10 mouse cellular contexts compared by ENCODE assay signal in the genomic region with DNA sequence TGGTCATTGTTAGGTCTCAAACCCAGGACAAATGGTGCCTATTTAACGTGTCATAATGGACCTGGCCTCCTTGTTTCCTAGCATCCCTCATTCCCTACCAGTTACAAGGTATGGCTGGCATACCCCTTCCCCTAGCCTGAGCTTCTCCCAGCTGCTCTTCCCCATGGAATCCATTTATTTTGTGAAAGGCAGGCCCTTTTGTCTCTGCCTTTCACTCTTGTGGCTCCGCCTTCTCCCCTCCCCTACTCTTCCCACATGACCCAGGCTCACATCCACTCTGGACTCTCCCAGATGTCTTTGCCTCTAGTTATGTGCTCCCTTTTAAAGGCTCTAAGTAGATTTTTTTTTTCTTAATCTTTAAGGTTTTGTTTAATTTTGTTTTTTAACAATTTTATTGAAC. TPM values are rescaled to one million over a fixed set of nuclear protein-coding genes. Genes with fewer than 3 reads are reported as not detected.
DNase-seq lines count a peak whose midpoint lies in the region; ATAC-seq and TF ChIP-seq lines count a peak whose summit lies in the region.
"Had no signal": no experiment of that assay in that cellular context is flagged by ENCODE, and none has a peak within 500 bp of the region (broad histone marks: within the 10 kb centered on the region; RNA-seq: fewer than 3 reads in every experiment).

No protein-coding gene starts in this region.

- H3K4me1 ChIP-seq in lung, embryonic 14.5 days (ENCODE audit: insufficient read depth): peaks cover 12% of the 10 kb centered on the region
- peaks cover 6% of the 10 kb centered on the region for H3K4me1 ChIP-seq in lung, adult 2 months (ENCODE audit: control insufficient read depth, insufficient read depth, low read length)
- H3K4me1 ChIP-seq in intestine, postnatal 0 days (replicated peaks; ENCODE audit: control insufficient read depth, insufficient read depth, low read length): peaks cover 14% of the 10 kb centered on the region

- WGBS in lung, embryonic 14.5 days: 73% methylated on average over 2 of the region's 2 CpGs
- WGBS in lung, adult 2 months: 83% methylated on average over 2 of the region's 2 CpGs
- 78% methylated on average over 2 of the region's 2 CpGs for WGBS in intestine, postnatal 0 days

- no peaks in the 10 kb centered on the region for H3K9me3 ChIP-seq in lung, embryonic 14.5 days (ENCODE audit: low read depth, low read length)
- H3K9me3 ChIP-seq in intestine, postnatal 0 days (ENCODE audit: control insufficient read depth): no peaks in the 10 kb centered on the region

- DNase-seq in lung, embryonic 14.5 days: peak; percentile 20
- no peak for DNase-seq in lung, adult 2 months
- peak; percentile 58 for DNase-seq in ES-CJ7 (ENCODE audit: low read depth, low spot score)
- DNase-seq in ZHBTc4 (ENCODE audit: low read depth, low spot score): peak; percentile 74
- peak; percentile 38 to 59 for DNase-seq in kidney, postnatal 36 days
- DNase-seq: cerebellum, postnatal 36 days; heart, postnatal 4 days had no signal

- TF ChIP-seq POLR2A in lung, adult 2 months (IDR thresholded peaks at IDR 0.05; ENCODE audit: borderline replicate concordance, extremely low read depth, low read depth, low read length): no peak

- H3K4me3 ChIP-seq in lung, embryonic 14.5 days (ENCODE audit: low read depth, low read length): no peak overlapping the region
- no peak overlapping the region for H3K4me3 ChIP-seq in lung, adult 2 months (replicated peaks; ENCODE audit: extremely low read depth, low read depth, low read length)
- no peak overlapping the region for H3K4me3 ChIP-seq in intestine, postnatal 0 days (ENCODE audit: low read depth, low read length)

- peaks cover 48% of the 10 kb centered on the region for H3K36me3 ChIP-seq in lung, embryonic 14.5 days (ENCODE audit: insufficient read depth)
- H3K36me3 ChIP-seq in intestine, postnatal 0 days (ENCODE audit: control insufficient read depth, insufficient read depth): peaks cover 16% of the 10 kb centered on the region

- H3K27me3 ChIP-seq in lung, embryonic 14.5 days (ENCODE audit: insufficient read depth, low read length): no peaks in the 10 kb centered on the region
- no peaks in the 10 kb centered on the region for H3K27me3 ChIP-seq in intestine, postnatal 0 days (replicated peaks; ENCODE audit: control insufficient read depth, insufficient read depth, low read length)

- ATAC-seq in lung, embryonic 14.5 days (ENCODE audit: insufficient read depth): no peak
- ATAC-seq in erythroid progenitor cell, adult 5-6 weeks (replicated peaks; ENCODE audit: low FRiP score, poor library complexity, severe bottlenecking): no peak
- no peak for ATAC-seq in intestine, postnatal 0 days

- H3K9ac ChIP-seq in lung, embryonic 14.5 days: no peak overlapping the region
- no peak overlapping the region for H3K9ac ChIP-seq in intestine, postnatal 0 days (ENCODE audit: low read depth, low read length)

- no peak for TF ChIP-seq CTCF in lung, embryonic 14.5 days (IDR thresholded peaks at IDR 0.05; ENCODE audit: low read depth)
- TF ChIP-seq CTCF in lung, adult 2 months (IDR thresholded peaks at IDR 0.05; ENCODE audit: insufficient read depth, low read length): no peak
- no peak for TF ChIP-seq CTCF in intestine, postnatal 0 days (IDR thresholded peaks at IDR 0.05; ENCODE audit: low read depth)

- H3K4me2 ChIP-seq in lung, embryonic 14.5 days: no peak overlapping the region
- H3K4me2 ChIP-seq in intestine, postnatal 0 days (replicated peaks; ENCODE audit: low read depth): no peak overlapping the region
- H3K4me2 ChIP-seq: liver, embryonic 11.5 days had no signal

- no peak overlapping the region for H3K27ac ChIP-seq in lung, embryonic 14.5 days (ENCODE audit: low read depth)
- no peak overlapping the region for H3K27ac ChIP-seq in intestine, postnatal 0 days (ENCODE audit: low read depth, low read length)

RNA-seq across cellular contexts. Expression of gene D11Wsu47e, which starts 2.8 kb away (rescaled TPM):
- 20.9 and 22.9 TPM in 2 replicates for polyA plus RNA-seq in lung, embryonic 14.5 days (2014; fragmentation: Nextera tagmentation; extraction: Ambion mirVana)
- polyA plus RNA-seq in lung, adult 2 months (2012; rRNA removed): 6.2 and 7.1 TPM in 2 replicates
- total RNA-seq in erythroid progenitor cell, adult 5-6 weeks (2015; ENCODE audit: low replicate concordance): 10.1 TPM in 1 of 2 replicates, not detected in the other
- total RNA-seq in erythroid progenitor cell, adult 5-6 weeks (2017; ENCODE audit: low replicate concordance): 3.8 and 9.0 TPM in 2 replicates
- polyA plus RNA-seq in intestine, postnatal 0 days (2015; fragmentation: Nextera tagmentation; extraction: Ambion mirVana): 9.0 and 9.6 TPM in 2 replicates

RNA-seq across cellular contexts. Expression of gene Fam104a, which starts 3.1 kb away (rescaled TPM):
- 46.6 and 52.0 TPM in 2 replicates for polyA plus RNA-seq in lung, embryonic 14.5 days (2014; fragmentation: Nextera tagmentation; extraction: Ambion mirVana)
- polyA plus RNA-seq in lung, adult 2 months (2012; rRNA removed): 21.2 and 31.7 TPM in 2 replicates
- 24.1 and 24.3 TPM in 2 replicates for total RNA-seq in erythroid progenitor cell, adult 5-6 weeks (2015; ENCODE audit: low replicate concordance)
- 21.4 and 35.7 TPM in 2 replicates for total RNA-seq in erythroid progenitor cell, adult 5-6 weeks (2017; ENCODE audit: low replicate concordance)
- 40.0 and 41.9 TPM in 2 replicates for polyA plus RNA-seq in intestine, postnatal 0 days (2015; fragmentation: Nextera tagmentation; extraction: Ambion mirVana)

RNA-seq across cellular contexts. Expression of gene Cpsf4l, which starts 22.8 kb away (rescaled TPM):
- polyA plus RNA-seq in lung, embryonic 14.5 days (2014; fragmentation: Nextera tagmentation; extraction: Ambion mirVana): 0.35 and 0.59 TPM in 2 replicates
- 0.09 TPM in 1 of 2 replicates, not detected in the other for polyA plus RNA-seq in lung, adult 2 months (2012; rRNA removed)
- total RNA-seq in erythroid progenitor cell, adult 5-6 weeks (2015; ENCODE audit: low replicate concordance): not detected in 2 replicates
- total RNA-seq in erythroid progenitor cell, adult 5-6 weeks (2017; ENCODE audit: low replicate concordance): not detected in 2 replicates
- polyA plus RNA-seq in intestine, postnatal 0 days (2015; fragmentation: Nextera tagmentation; extraction: Ambion mirVana): not detected in 2 replicates
- total RNA-seq: heart, postnatal 4 days had no signal

RNA-seq across cellular contexts. Expression of gene Slc39a11, which starts 37.2 kb away (rescaled TPM):
- 19.6 and 21.8 TPM in 2 replicates for polyA plus RNA-seq in lung, embryonic 14.5 days (2014; fragmentation: Nextera tagmentation; extraction: Ambion mirVana)
- 15.3 and 16.9 TPM in 2 replicates for polyA plus RNA-seq in lung, adult 2 months (2012; rRNA removed)
- total RNA-seq in erythroid progenitor cell, adult 5-6 weeks (2015; ENCODE audit: low replicate concordance): 3.6 and 5.4 TPM in 2 replicates
- 3.5 and 4.7 TPM in 2 replicates for total RNA-seq in erythroid progenitor cell, adult 5-6 weeks (2017; ENCODE audit: low replicate concordance)
- 50.7 and 54.7 TPM in 2 replicates for polyA plus RNA-seq in intestine, postnatal 0 days (2015; fragmentation: Nextera tagmentation; extraction: Ambion mirVana)

RNA-seq across cellular contexts. Expression of gene Cog1, which starts 38.1 kb away (rescaled TPM):
- polyA plus RNA-seq in lung, embryonic 14.5 days (2014; fragmentation: Nextera tagmentation; extraction: Ambion mirVana): 28.4 and 28.8 TPM in 2 replicates
- polyA plus RNA-seq in lung, adult 2 months (2012; rRNA removed): 43.9 and 45.9 TPM in 2 replicates
- total RNA-seq in erythroid progenitor cell, adult 5-6 weeks (2015; ENCODE audit: low replicate concordance): 29.8 and 33.2 TPM in 2 replicates
- 30.3 and 38.8 TPM in 2 replicates for total RNA-seq in erythroid progenitor cell, adult 5-6 weeks (2017; ENCODE audit: low replicate concordance)
- 19.6 and 20.9 TPM in 2 replicates for polyA plus RNA-seq in intestine, postnatal 0 days (2015; fragmentation: Nextera tagmentation; extraction: Ambion mirVana)
